Mouse (Mus musculus): ENCODE measurements around the gene Tmprss6. TPM values are rescaled to one million over a fixed set of nuclear protein-coding genes. Genes with fewer than 3 reads are reported as not detected.

Tmprss6 gene
- total RNA-seq (2021) = not detected
- long read RNA-seq = 0 reads

- DNase-seq (ENCODE audit: low spot score in 2 of 2) = no peak
Measured at GRCm38 (mm10) chr15:78468379-78468937, at the start of gene Tmprss6. Tmprss6 (minus strand) TSS chr15:78468634.

GRCm38 (mm10) chr15:78518221-78518620, 49.8 kb upstream of the Tmprss6 start:
- no peak for DNase-seq (ENCODE audit: low spot score in 2 of 2)

- DNase-seq (ENCODE audit: low spot score in 2 of 2) = no peak
Measured at GRCm38 (mm10) chr15:78515759-78516158, 47.3 kb upstream of the Tmprss6 start.

DNA sequence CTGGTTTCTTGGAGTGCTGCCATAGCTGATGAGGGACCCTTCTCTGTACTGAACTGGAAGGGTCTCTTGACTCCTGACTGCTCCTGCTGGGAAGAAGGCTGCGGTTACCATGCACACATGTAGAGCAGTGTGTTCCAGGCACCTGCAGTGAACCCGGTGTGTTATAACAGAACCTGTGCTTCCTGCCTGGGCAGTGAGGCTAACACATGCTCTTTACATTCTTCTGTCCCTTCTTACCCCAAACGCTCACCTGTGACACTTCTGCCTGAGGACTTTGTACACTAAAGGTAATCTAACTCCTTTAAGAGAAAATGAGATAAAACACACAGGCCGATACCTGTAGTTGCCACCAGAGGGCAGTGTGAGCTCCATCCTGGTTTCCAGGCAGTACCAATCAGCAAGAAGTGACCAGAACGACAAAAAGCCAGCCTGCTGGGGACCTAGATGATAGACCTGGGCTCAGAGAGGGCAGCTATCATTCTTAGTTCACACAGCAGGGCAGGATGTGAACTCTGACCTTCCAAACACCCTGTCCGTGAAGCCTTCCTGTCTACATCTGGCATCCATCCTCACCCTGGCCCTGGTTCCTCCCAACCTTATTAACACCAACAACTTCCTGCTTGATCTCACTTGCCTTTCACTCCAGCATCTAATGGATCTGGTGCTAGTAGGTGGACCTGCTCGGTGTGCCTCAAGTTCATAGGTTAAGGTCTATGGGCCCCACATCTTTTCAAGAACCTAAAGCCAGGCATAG, 46.1 kb upstream of the Tmprss6 start:
- DNase-seq (ENCODE audit: low spot score in 2 of 2) = peak; percentile 86 to 87

- DNase-seq (ENCODE audit: low spot score in 2 of 2) = no peak
Measured at GRCm38 (mm10) chr15:78513019-78513418, 44.6 kb upstream of the Tmprss6 start.

- no peak for DNase-seq (ENCODE audit: low spot score in 2 of 2)
Measured at GRCm38 (mm10) chr15:78511951-78512350, 43.5 kb upstream of the Tmprss6 start.

DNA sequence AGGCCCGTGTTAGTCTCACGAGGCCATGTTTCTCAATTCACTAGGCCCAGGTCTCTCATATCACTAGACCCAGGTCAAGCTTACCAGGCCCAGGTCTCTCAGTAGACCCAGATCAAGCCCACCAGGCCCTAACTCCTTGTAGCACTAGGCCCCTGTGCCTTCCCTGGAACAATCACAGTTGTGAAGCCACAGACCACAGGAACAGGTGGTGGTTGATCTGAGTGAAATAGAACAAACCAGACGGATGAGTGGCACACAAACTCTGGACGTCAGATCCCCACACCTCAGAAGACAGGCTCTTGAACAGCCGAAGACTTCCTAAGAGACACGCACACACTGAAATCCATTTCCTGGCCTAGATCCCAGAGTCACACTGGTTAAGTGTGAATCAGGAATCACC, 42.3 kb upstream of the Tmprss6 start:
- no peak for DNase-seq (ENCODE audit: low spot score in 2 of 2)

DNA sequence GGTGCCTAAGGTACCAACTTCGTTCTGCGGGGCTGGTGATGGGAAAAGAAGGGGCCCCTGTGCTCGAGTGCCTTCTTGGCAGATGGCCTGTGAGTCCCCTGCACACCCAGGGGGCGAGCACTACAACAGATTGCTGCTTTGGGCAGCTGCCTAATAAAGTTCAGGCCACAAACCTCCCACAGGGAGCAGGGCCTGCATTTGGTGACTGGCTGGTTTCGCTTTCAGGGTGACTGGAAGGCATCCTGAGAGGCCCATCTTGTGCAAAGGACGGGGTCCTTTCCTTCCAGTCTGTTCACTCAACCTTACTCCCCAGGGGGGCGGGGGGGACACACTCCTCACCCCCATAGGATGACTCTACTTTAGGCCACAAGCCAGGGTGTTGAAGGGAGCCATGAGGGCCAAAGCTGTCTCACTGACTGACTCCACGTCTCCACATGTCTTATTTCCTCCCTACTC, 41.7 kb upstream of the Tmprss6 start:
- DNase-seq (ENCODE audit: low spot score in 2 of 2) = no peak

DNA sequence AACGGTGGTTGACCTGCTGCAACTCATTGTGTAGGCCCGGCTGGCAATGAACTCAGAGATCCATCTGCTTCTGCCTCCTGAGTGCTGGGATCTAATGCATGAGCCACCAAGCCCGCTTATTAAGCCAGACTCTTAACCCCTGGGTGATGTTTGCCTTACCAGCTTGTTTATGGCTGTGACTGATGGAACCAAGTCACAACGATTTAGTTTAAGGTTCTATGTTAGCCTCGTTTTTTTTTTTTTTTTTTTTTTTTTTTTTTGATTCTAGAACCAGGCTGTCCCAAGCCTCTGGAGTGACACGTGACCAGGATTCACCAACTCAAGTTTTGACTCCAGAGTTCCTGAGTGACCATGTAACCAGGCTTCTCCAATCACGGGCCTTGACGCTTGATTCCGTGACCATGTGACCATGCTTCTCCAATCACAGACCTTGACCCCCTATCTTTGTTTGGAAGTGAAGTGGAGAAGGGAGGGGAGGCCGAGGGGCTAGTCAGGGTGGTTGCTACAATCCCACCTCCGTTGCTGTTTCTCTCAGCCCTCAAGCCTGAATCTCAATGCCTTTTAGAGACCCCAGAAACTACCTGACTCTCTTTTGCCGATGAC, 41.0 kb upstream of the Tmprss6 start:
- no peak for DNase-seq (ENCODE audit: low spot score in 2 of 2)

- no peak for DNase-seq (ENCODE audit: low spot score in 2 of 2)
Measured at GRCm38 (mm10) chr15:78508443-78508842, 40.0 kb upstream of the Tmprss6 start.

GRCm38 (mm10) chr15:78505541-78505940, 37.1 kb upstream of the Tmprss6 start:
- DNase-seq (ENCODE audit: low spot score in 2 of 2) = no peak

GRCm38 (mm10) chr15:78504816-78505215, 36.4 kb upstream of the Tmprss6 start:
- DNase-seq (ENCODE audit: low spot score in 2 of 2) = no peak

GRCm38 (mm10) chr15:78504013-78504412, 35.6 kb upstream of the Tmprss6 start:
- no peak for DNase-seq (ENCODE audit: low spot score in 2 of 2)

DNA sequence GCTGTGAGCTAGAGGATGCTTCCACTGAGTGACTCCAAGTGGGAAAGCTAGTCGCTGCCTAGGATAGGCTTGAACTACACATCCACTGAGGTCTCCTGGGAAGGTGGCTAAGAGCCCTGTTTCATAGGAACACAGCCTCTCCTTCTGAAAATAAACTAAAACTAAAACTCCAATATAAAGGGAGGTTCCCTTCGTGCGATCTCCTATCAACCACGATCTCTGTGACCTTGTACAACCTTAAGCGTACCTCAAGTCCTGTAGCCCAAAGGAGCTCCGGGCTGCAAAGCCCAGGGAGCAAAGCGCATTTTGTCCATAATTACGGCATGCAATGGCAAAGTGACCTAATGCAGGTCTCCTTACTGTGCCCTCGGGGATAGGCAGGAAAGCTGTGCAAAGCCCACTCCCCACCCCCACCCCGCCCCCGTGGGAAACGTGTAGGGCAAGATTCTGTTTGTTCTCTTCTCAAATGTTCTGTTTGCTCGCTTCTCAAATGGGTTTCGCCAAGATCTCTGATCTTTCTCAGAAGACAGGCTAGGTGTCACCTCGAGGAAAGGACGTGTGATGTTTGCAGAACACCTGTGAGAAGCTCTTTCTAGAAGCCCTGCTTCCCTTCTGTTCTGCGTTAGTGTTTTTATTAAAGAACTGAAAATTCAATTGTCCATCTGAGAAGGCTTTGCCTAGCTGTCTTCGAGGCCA, 34.2 kb upstream of the Tmprss6 start:
- no peak for DNase-seq (ENCODE audit: low spot score in 2 of 2)

GRCm38 (mm10) chr15:78494968-78495406, 26.6 kb upstream of the Tmprss6 start, which contains the start of gene Il2rb:
Il2rb (minus strand) TSS chr15:78495271.
- no peak for DNase-seq (ENCODE audit: low spot score in 2 of 2)

DNA sequence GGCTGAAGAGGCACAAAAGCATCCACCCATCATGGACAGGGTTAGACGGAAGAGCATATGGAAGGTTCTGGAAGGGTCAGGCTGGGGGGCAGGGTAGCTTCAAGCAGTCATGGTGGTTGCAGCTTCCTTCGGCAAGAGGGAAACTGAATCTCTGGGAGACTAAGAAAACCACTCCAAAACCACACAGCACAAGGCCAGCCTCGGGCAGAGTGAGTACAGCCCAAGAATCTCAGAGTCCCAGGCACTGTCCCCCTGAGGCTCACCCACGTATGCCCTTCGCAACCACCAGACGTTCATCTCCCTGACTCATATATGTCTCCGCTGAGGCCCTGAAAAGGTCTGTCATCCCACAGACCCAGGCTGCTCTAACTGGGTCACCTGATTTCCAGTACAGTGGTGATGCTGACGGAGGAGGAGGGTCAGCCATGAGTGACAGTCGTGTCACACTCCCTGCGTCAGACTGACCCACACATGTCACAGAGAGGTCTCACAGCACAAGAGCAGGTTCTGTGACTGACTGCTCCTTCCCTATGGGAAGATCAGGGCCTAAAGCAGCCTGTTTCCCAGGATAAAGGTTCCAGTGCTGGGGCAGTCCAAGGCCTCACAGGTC, 25.1 kb upstream of the Tmprss6 start:
- no peak for DNase-seq (ENCODE audit: low spot score in 2 of 2)

DNA sequence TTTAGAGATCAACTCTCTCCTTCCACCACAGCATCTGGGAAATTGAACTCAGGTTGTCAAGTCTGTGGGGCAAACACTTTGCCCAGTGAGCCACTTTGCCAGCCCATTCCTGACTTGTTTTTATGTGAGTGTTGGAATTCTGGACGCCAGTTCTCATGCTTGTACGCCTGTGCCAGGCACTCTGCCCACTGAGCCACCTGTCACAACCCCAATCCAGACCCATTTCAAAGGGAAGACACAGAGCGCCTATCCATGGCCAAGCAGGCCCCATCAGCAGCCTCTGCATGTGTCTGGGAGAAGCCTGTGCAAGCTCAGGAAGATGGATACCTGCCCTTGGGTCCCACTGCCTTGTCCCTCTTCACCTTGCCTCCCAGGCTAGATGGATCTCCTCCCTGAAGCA, 22.9 kb upstream of the Tmprss6 start:
- no peak for DNase-seq (ENCODE audit: low spot score in 2 of 2)

DNA sequence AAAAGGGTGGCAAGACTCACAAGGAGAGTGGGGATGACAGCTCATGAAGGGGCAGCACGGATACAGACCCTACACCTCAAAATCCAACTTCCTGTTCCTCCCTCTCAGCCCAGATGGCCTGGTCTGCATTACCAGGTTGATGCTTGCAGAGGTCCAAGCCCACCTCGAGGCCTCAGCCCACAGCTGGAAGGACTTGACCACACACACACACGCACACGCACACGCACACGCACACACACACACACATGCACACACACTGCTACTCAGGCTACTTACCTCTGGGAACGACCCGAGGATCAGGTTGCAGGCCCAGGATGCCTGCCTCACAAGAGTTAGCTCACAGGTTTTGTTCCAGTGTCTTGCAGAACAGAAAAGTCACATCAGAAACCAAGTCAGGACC, 21.5 kb upstream of the Tmprss6 start:
- DNase-seq (ENCODE audit: low spot score in 2 of 2) = no peak

DNA sequence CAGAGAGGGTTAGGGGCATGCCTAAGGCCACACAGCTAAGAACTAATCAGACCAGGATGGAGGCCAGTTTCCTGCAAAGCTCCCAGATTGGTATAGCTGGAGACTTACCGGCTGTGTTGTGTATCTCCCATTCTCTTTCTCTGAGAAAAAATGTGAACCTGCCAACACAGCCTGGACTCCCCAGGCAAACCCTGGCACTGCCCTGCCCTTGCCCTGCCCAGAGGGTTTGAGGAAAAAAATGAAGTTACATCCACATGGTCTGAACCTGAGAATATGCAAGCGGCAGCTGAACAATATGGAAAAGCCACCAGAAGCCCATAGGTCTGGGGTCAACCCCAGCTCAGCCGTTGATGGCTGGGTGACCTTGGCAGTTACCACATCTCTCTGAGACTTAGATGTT, 20.8 kb upstream of the Tmprss6 start:
- DNase-seq (ENCODE audit: low spot score in 2 of 2) = no peak

- DNase-seq (ENCODE audit: low spot score in 2 of 2) = no peak
Measured at GRCm38 (mm10) chr15:78487066-78487465, 18.6 kb upstream of the Tmprss6 start.

- no peak for DNase-seq (ENCODE audit: low spot score in 2 of 2)
Measured at GRCm38 (mm10) chr15:78486564-78486963, 18.1 kb upstream of the Tmprss6 start.
